Mouse (Mus musculus) hindbrain, embryonic 13.5 days (tissue): ENCODE data around the gene Chrdl2. TPM values are rescaled to one million over a fixed set of nuclear protein-coding genes. Genes with fewer than 3 reads are reported as not detected.
"Not testable (repeated sequence)": the region's sequence is repeated elsewhere in the genome, so short reads cannot be mapped to it uniquely, and the experiment has no call there.

Experiments used
- ATAC-seq: fragments of 200-750 bp; cut with Nextera tagmentation; 2 replicates; pipeline ENCODE4 v1.8.0; 2017; ENCODE audit warnings: moderate TSS enrichment; ENCODE audit not compliant: low FRiP score
- H3K27ac ChIP-seq: fragments of 300-500 bp; sonication (generic); 2 replicates; pipeline ENCODE4 v1.5.1; 2015; ENCODE audit warnings: inconsistent platforms, mild to moderate bottlenecking, moderate library complexity
- H3K27me3 ChIP-seq: fragments of 300-500 bp; sonication (generic); 2 replicates; pipeline ENCODE4 v1.6.1; 2015; ENCODE audit warnings: mild to moderate bottlenecking, inconsistent platforms
- H3K36me3 ChIP-seq: fragments of 300-500 bp; sonication (generic); 2 replicates; pipeline ENCODE4 v1.6.1; 2015; ENCODE audit warnings: mild to moderate bottlenecking, inconsistent platforms
- H3K4me1 ChIP-seq: fragments of 300-500 bp; sonication (generic); replicated peaks from 2 replicates; pipeline ENCODE4 v1.6.1; 2015; ENCODE audit warnings: inconsistent platforms
- H3K4me2 ChIP-seq: fragments of 300-500 bp; sonication (generic); 2 replicates; pipeline ENCODE4 v1.6.1; 2015; ENCODE audit warnings: inconsistent platforms, mild to moderate bottlenecking, moderate library complexity
- H3K4me3 ChIP-seq: fragments of 300-500 bp; sonication (generic); 2 replicates; pipeline ENCODE4 v1.5.1; 2015; ENCODE audit warnings: mild to moderate bottlenecking, inconsistent platforms
- H3K9ac ChIP-seq: fragments of 300-500 bp; sonication (generic); 2 replicates; pipeline ENCODE4 v1.6.1; 2015; ENCODE audit warnings: mild to moderate bottlenecking, inconsistent platforms
- H3K9me3 ChIP-seq: fragments of 300-500 bp; sonication (generic); 2 replicates; pipeline ENCODE4 v1.6.1; 2016; ENCODE audit warnings: inconsistent platforms
- WGBS: fragments of 180-500 bp; shearing (Covaris S2); methylation state at CpG from one replicate; pipeline ENCODE4 v1.1.7; 2015; 5-methylcytosine and 5-hydroxymethylcytosine counted together
- polyA plus RNA-seq: library from polyadenylated mRNA; unstranded; fragments of >200 nt; fragmentation: Nextera tagmentation; extraction: Ambion mirVana; gene quantifications from 2 replicates; pipeline ENCODE4 v1.2.1, GENCODE M21; 2015

Gene Chrdl2
- polyA plus RNA-seq: 0.27 and 0.42 TPM in 2 replicates

DNA sequence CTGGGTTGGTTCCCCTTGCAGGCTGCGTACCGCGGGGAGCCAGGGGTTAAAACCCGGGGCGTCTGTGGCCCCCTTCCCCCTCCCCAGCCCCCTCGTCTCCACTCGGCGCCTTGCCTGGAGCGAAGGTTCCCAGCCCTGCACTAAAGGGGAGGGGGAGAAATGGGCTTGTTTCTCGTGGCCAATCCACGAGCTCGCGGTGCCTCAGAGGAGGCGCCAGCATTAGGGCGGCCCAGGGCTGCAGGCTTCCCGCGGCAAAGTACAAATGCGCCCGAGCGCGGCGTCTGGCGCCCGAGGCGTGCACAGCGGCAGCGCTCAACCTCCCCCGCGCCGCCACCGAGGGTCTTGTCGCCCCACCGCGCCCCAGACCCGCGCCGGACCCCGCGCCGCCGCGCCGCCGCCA, at the start of gene Chrdl2:
Gene Chrdl2, plus strand, starts transcription at position 383 of the 400 bp plus-strand sequence.
- H3K36me3 ChIP-seq: no peaks in the 10 kb centered on the region
- peak within 1 kb of the TSS; percentile 92 for H3K4me2 ChIP-seq
- H3K27ac ChIP-seq: no peak within 1 kb of the TSS
- peak within 1 kb of the TSS; percentile 64 for H3K9ac ChIP-seq
- peaks cover 17% of the 10 kb centered on the region for H3K4me1 ChIP-seq
- H3K27me3 ChIP-seq: peaks cover 71% of the 10 kb centered on the region
- under 1% methylated on average over 27 of the region's 44 CpGs for WGBS
- peak within 1 kb of the TSS; percentile 49 for H3K4me3 ChIP-seq
- ATAC-seq: peak; percentile 82
- no peaks in the 10 kb centered on the region for H3K9me3 ChIP-seq

DNA sequence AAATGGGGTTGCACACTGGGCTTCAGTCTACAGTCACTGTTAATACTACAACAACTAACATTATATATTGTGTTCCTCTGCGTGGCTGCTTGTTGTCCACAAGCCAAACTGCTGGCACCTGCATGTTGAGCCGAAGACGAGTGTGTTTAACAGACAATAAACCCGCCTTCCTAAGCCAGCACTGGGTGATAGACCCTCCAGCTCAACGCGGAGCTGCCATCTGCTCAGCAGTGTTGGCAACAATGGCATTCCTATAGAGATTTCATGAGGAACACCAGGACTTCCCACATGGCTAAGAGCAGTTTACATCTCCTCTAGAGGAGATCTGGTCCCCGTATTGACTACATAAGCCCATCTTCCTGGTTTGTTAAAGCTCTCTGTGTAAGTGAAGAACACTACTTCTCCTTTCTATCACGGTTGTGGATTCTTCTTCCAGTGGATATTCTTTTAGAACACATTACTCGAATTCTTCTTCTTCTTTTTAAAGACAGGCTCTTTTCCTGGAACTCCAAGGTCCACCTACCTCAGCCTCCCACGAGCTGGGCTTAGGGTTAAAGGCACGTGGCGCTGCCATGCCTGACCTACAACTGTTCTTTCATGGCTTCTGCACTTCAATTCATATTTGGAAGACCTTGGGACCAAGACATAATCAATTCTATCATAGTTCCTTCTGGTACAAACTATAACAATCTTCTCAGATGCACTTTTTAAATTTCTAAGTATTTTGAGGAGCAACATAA, 48.6 kb upstream of the Chrdl2 start:
- H3K4me2 ChIP-seq: no peak overlapping the region
- no peak overlapping the region for H3K27ac ChIP-seq
- no peak overlapping the region for H3K4me3 ChIP-seq
- H3K36me3 ChIP-seq: no peaks in the 10 kb centered on the region; the same call in 1 of the 2 replicates
- H3K9me3 ChIP-seq: no peaks in the 10 kb centered on the region
- H3K9ac ChIP-seq: no peak overlapping the region
- no peaks in the 10 kb centered on the region for H3K27me3 ChIP-seq
- H3K4me1 ChIP-seq: peaks cover 4% of the 10 kb centered on the region
- 83% methylated on average over 12 of the region's 12 CpGs for WGBS
- ATAC-seq: no peak

DNA sequence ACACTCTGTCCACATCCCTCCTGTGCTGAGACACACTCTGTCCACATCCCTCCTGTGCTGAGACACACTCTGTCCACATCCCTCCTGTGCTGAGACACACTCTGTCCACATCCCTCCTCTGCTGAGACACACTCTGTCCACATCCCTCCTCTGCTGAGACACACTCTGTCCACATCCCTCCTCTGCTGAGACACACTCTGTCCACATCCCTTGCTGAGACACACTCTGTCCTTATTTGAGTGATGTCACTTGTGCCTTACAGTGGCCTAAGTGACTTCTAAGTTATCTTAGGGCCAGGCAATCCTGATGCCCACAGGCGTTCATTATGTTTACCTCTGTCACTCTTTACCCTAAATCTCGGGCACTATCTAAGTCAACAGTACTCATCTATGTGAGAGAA, 45.4 kb upstream of the Chrdl2 start:
- 84% methylated on average over 2 of the region's 2 CpGs for WGBS

DNA sequence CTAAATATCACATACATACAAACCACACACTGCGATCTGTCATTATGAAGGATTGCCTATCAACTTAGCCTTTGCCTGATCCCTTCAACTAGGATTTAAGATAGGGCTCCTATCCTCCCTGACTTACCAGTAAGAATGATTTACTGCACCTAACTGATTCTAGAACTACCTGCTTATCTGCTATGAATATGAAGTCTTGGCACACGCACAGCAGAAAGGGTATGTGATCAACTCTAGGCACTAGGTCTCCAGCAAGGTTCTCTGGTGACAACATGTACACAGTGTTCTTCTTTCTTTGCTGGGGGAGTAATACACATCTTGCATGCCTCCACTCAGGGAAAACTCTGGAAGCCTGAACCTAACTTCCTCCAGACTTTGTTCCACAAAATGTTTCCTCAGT, 44.5 kb upstream of the Chrdl2 start:
- H3K27ac ChIP-seq: no peak overlapping the region
- no peak overlapping the region for H3K4me3 ChIP-seq
- no peaks in the 10 kb centered on the region for H3K9me3 ChIP-seq
- H3K4me1 ChIP-seq: peaks cover 41% of the 10 kb centered on the region
- no peaks in the 10 kb centered on the region for H3K27me3 ChIP-seq
- no peak for ATAC-seq
- 92% methylated on average over 2 of the region's 2 CpGs for WGBS
- no peak overlapping the region for H3K9ac ChIP-seq
- H3K4me2 ChIP-seq: no peak overlapping the region
- no peaks in the 10 kb centered on the region for H3K36me3 ChIP-seq

More for the DNA sequence above, 45.4 kb upstream of the Chrdl2 start:
- H3K4me1 ChIP-seq: peaks cover 31% of the 10 kb centered on the region
- not testable (repeated sequence) for H3K27me3 ChIP-seq, H3K9me3 ChIP-seq, H3K36me3 ChIP-seq, ATAC-seq, H3K9ac ChIP-seq, H3K4me2 ChIP-seq, H3K4me3 ChIP-seq, H3K27ac ChIP-seq

DNA sequence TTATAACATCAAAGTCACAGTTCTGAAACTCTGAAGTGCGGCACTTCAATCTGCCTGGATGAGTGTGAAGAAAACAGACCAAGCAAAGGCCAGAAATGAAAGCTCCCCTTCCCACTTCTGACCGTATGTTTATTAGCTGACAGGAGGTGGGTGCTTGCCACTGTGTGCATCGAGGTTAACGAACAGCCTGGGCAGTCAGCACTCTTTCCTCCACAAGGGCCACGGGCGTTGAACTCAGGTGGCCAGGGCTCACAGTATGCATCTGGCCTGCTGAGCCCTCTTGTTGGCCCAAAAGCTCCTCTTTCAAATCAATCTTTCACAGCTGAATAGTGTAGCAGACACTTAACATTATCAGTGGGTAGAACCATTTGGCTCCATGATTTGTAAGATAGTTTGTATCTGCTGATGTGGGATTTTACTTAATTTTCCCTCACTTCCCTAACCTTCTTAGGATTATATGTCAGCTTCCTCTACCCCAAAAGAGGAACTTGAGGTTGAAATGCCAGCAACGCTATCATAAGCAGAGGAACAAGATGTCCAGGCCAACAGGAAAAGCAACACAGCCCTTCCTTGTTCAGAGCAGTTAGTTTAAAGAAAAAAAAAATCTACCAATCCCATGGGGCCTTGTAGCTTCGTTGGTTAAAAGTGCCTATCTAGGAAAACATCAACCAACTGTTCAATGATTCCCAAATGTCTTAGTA, 43.3 kb upstream of the Chrdl2 start:
- H3K27ac ChIP-seq: no peak overlapping the region
- H3K4me3 ChIP-seq: no peak overlapping the region
- 64% methylated on average over 8 of the region's 8 CpGs for WGBS
- no peaks in the 10 kb centered on the region for H3K36me3 ChIP-seq
- no peak overlapping the region for H3K9ac ChIP-seq
- ATAC-seq: no peak
- H3K27me3 ChIP-seq: no peaks in the 10 kb centered on the region
- H3K4me1 ChIP-seq: peaks cover 47% of the 10 kb centered on the region
- no peaks in the 10 kb centered on the region for H3K9me3 ChIP-seq
- no peak overlapping the region for H3K4me2 ChIP-seq

DNA sequence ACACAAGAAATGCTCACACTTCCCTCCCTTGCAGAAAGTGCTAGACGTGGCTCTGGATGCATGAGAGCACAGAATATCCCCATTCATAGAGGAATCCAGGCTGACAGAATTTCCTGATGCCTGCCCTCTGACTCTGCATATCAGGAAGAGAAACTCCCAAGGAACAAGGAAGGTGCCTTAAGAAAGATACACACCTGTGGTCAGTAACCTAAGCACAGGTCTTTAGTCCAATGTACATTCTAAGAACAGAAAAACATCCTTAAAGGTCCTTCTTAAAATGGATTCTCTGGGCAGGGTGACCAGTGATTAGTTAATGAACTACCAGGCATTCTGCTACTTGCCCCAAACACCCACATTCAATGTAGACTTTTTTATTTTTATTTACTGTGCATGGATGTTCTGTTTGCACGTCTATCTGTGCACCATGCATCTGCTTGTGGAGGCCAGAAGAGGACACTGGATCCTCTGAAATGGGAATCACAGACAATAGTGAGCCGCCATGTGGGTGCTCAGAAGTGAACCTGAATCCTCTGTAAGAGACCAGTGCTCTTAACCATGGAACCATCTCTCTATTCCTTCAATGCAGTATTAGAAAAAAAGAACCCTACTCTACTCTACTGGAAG, 42.6 kb upstream of the Chrdl2 start:
- H3K9me3 ChIP-seq: no peaks in the 10 kb centered on the region
- no peak for ATAC-seq
- 80% methylated on average over 3 of the region's 3 CpGs for WGBS
- peaks cover 51% of the 10 kb centered on the region for H3K4me1 ChIP-seq
- H3K4me2 ChIP-seq: no peak overlapping the region
- H3K27ac ChIP-seq: no peak overlapping the region
- H3K9ac ChIP-seq: no peak overlapping the region
- H3K27me3 ChIP-seq: no peaks in the 10 kb centered on the region
- H3K36me3 ChIP-seq: no peaks in the 10 kb centered on the region
- no peak overlapping the region for H3K4me3 ChIP-seq

DNA sequence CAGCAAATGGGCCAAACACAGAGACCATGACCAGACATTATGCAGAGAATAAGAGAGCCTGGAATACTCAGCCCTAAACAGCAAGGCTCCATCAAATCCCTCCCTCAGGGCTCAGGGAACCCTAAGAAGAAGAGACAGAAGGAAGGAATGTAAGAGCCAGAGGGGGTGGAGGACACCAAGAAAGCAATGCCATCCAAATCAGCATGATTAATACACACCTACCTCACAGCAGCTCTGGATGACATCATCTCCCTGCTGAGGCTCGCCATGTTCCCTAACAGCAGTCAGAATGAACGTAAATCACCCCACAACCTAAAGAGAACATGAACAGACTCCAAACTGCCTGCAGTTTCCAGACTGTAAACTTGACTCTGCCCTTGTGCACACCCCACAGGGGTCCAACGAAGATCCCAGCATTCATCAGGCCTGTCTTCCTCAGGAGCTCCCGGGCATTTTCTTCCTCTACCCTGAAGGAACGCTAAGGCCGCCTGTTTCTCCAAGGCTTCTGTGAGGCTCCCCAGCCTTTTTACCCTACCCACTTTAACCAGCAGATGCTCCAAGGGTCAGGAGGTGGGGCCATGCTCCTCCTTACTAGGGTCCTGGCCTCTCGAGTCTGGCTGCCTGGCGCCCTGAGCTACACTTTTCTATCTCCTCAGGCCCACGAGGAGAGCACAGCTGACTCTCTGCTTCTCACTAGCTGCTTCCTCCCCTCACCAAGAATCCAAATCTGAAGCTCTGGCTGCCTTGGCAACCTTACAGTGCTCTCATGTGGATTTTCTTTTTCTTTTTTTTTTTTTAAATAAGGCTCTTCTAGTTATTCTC, 40.7 kb upstream of the Chrdl2 start:
- WGBS: 19% methylated on average over 9 of the region's 9 CpGs
- no peaks in the 10 kb centered on the region for H3K9me3 ChIP-seq
- H3K4me1 ChIP-seq: peaks cover 65% of the 10 kb centered on the region
- peak overlapping the region; percentile 15 for H3K4me3 ChIP-seq
- peak overlapping the region; percentile 42 for H3K4me2 ChIP-seq
- peak; percentile 75 for ATAC-seq
- H3K27ac ChIP-seq: peak overlapping the region; percentile 92
- H3K9ac ChIP-seq: peak overlapping the region; percentile 63
- H3K27me3 ChIP-seq: no peaks in the 10 kb centered on the region
- no peaks in the 10 kb centered on the region for H3K36me3 ChIP-seq

DNA sequence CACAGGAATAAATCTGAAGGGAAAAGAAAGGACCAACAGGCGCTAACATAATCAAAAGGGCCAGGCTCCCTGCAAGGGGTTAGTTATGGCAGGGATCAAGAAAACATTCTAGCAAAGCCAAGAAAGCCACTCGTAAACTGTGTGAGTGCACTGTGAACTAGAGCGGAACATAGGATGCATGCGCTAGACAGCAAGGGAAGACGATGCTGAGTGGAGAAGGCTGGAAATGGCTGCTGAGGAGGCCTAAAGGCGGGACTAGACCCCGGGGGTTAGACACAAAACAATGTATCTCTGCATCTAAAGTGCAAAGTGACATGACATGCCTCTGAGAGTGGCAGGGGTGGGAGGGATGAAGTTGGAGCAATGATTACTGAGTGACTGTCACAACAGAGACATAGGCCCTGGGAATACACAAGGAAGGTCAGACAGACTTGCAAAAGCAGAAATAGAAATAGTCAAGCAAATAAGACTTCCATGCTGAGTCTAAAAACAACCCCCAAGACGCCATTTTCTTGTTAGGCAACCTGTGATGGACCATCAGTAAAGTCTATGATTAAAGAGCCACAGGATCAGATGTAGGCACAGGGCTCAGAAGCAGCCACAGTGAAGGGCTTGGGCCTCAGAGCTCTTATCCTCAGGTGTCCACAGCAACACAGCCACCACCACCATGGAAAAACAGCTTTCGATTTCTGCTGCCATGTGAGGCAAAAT, 39.8 kb upstream of the Chrdl2 start:
- ATAC-seq: peak; percentile 30; the same call in 1 of the 2 replicates
- peaks cover 66% of the 10 kb centered on the region for H3K4me1 ChIP-seq
- no peak overlapping the region for H3K4me2 ChIP-seq
- H3K27ac ChIP-seq: peak overlapping the region; percentile 92
- no peaks in the 10 kb centered on the region for H3K27me3 ChIP-seq
- no peaks in the 10 kb centered on the region for H3K9me3 ChIP-seq
- H3K4me3 ChIP-seq: no peak overlapping the region
- peak overlapping the region; percentile 49; the same call in 1 of the 2 replicates for H3K9ac ChIP-seq
- 34% methylated on average over 9 of the region's 9 CpGs for WGBS
- no peaks in the 10 kb centered on the region for H3K36me3 ChIP-seq

DNA sequence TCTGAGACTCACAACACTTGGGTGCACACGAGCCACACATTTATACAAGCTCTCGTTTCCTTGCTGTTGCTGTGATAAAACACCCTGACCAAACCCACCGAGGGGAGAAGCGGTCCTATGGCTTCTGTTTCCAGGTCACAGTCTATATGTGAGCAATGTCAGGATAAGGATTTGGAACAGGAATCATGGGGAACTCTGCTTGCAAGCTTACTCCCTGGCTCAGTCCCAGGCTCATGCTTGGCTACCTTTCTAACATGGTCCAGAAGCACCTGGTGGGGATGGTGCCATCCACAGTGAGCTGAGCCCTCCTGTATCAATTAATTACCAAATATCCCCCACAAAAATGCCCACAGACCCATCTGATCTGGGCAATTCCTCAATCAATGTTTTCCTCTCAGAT, 36.8 kb upstream of the Chrdl2 start:
- H3K36me3 ChIP-seq: no peaks in the 10 kb centered on the region
- WGBS: 86% methylated on average over 4 of the region's 4 CpGs
- no peak overlapping the region for H3K4me2 ChIP-seq
- H3K9ac ChIP-seq: 0 out of 2 replicates have a peak overlapping the region, but pooled peaks have one; percentile 29
- H3K4me3 ChIP-seq: no peak overlapping the region
- peaks cover 76% of the 10 kb centered on the region for H3K4me1 ChIP-seq
- H3K27ac ChIP-seq: no peak overlapping the region
- H3K9me3 ChIP-seq: no peaks in the 10 kb centered on the region
- H3K27me3 ChIP-seq: no peaks in the 10 kb centered on the region
- no peak for ATAC-seq

DNA sequence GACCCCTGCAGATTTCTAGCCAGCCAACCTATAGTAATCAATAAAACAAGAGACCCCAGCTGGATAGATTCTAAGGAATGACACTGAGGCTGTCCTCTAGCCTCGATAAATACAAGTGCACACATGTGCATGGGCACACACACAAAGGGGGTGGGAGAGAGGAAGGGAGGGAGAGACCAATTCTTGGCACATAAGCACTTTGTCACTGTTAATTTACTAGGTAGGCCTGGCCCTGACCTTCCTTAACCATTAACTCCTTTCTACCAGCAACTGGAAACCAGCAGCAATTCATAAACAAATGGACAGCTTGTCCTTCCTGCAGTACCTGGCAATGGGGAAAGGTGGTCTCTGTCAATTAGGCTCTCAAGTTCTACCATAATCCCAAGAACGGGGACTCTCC, 34.0 kb upstream of the Chrdl2 start:
- H3K4me2 ChIP-seq: no peak overlapping the region
- H3K4me1 ChIP-seq: peaks cover 59% of the 10 kb centered on the region
- no peaks in the 10 kb centered on the region for H3K36me3 ChIP-seq
- 55% methylated on average over 2 of the region's 2 CpGs for WGBS
- no peak overlapping the region for H3K4me3 ChIP-seq
- H3K27me3 ChIP-seq: no peaks in the 10 kb centered on the region
- ATAC-seq: no peak
- H3K9ac ChIP-seq: no peak overlapping the region
- no peaks in the 10 kb centered on the region for H3K9me3 ChIP-seq
- no peak overlapping the region for H3K27ac ChIP-seq

DNA sequence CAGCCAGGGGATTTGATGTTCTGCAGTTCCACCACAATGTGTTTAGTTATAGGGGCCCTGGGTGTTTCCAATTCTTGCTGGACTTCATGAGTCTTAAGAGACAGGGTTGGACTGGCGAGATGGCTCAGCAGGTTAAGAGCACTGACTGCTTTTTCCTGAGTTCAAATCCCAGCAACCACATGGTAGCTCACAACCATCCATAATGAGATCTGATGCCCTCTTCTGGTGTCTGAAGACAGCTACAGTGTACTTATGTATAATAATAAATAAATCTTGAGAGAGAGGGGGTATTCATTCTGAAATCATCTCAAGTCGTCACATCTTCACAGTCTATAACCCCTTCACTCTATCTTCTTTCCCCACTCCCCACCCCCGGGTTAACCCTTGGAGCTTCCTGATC, 33.1 kb upstream of the Chrdl2 start:
- not testable (repeated sequence) for H3K4me2 ChIP-seq, H3K27ac ChIP-seq, H3K4me3 ChIP-seq, H3K9me3 ChIP-seq, H3K9ac ChIP-seq, H3K36me3 ChIP-seq, ATAC-seq, H3K27me3 ChIP-seq
- 84% methylated on average over 3 of the region's 3 CpGs for WGBS
- H3K4me1 ChIP-seq: peaks cover 60% of the 10 kb centered on the region
